Mouse (Mus musculus): Measurements from ENCODE around the gene Slc41a2. TPM values are rescaled to one million over a fixed set of nuclear protein-coding genes. Genes with fewer than 3 reads are reported as not detected.
A peak's percentile ranks its signal among the peaks of the same experiment; 100 is the strongest.

The Slc41a2 gene
- total and polyA plus RNA-seq, 3 experiments, result 0.17 TPM; not detected in 2

GRCm38 (mm10) chr10:83219729-83220128, 118.0 kb downstream of the Slc41a2 start:
- Histone ChIP-seq H3K27me3 (replicated peaks) (no peaks in the 10 kb centered on the region), H3K4me3 (replicated peaks in 1 of 3; ENCODE audit: low read depth in 2 of 3, low read length in 2 of 3, poor library complexity in 1 of 3) (no peak overlapping the region), H3K9ac (ENCODE audit: insufficient read depth, low read depth) (no peak overlapping the region), H3K4me2 (ENCODE audit: insufficient read depth, low read depth, poor library complexity, severe bottlenecking) (no peak overlapping the region), H3K4me1 (ENCODE audit: control insufficient read depth in 1 of 2, insufficient read depth in 2 of 2) (peaks cover 12 to 25% of the 10 kb centered on the region in 2 experiments), H3K27ac (ENCODE audit: insufficient read depth, low read depth) (no peak overlapping the region), H3K36me3 (replicated peaks in 1 of 2; ENCODE audit: control insufficient read depth in 1 of 2, insufficient read depth in 1 of 2, low read length in 1 of 2) (no peaks in the 10 kb centered on the region), H3K9me3 (replicated peaks; ENCODE audit: low read length) (no peaks in the 10 kb centered on the region), H3K79me2 (replicated peaks; ENCODE audit: control insufficient read depth, extremely low read depth, insufficient read depth, poor library complexity, severe bottlenecking) (no peaks in the 10 kb centered on the region)
- in situ Hi-C loops (cut with MboI; ENCODE audit: low pct_ligation_motif_present, low pct_unique_long_range_greater_than_20kb, low sequenced_read_pairs) (loop anchor here (25.0 kb wide), 1 partner anchor 432 kb away; no protein-coding TSS in a partner anchor), dilution Hi-C loops (cut with MboI; ENCODE audit: extremely low pct_ligation_motif_present, extremely low pct_unique_long_range_greater_than_20kb, low sequenced_read_pairs) (no loop called here)
- TF ChIP-seq USF1 (IDR thresholded peaks at IDR 0.05; ENCODE audit: low read depth, low read length), result no peak
- no peak for TF ChIP-seq IRF4 (IDR thresholded peaks at IDR 0.05; ENCODE audit: low read depth, low read length)
- TF ChIP-seq CTCF (conservative IDR thresholded peaks at IDR 0.05 in 1 of 2, IDR thresholded peaks at IDR 0.05 in 1 of 2; ENCODE audit: low read depth in 2 of 2, low read length in 2 of 2), result peak; percentile 70 to 75
- peak; percentile 41; the same call in 1 of the 2 replicates for TF ChIP-seq SMC3 (IDR thresholded peaks at IDR 0.05; ENCODE audit: low read depth, low read length)
- no peak for TF ChIP-seq BHLHE40 (IDR thresholded peaks at IDR 0.05; ENCODE audit: low read depth, low read length)
- no peak for TF ChIP-seq CHD2 (IDR thresholded peaks at IDR 0.05; ENCODE audit: low read length)
- no peak for TF ChIP-seq PAX5 (IDR thresholded peaks at IDR 0.05; ENCODE audit: low read length)
- TF ChIP-seq ZMIZ1 (IDR thresholded peaks at IDR 0.05; ENCODE audit: low read depth, low read length), result no peak
- no peak for TF ChIP-seq ZNF384 (IDR thresholded peaks at IDR 0.05; ENCODE audit: low read depth, low read length)
- no peak for TF ChIP-seq ELF1 (IDR thresholded peaks at IDR 0.05; ENCODE audit: low read depth, low read length)
- peak; percentile 53 for TF ChIP-seq RAD21 (IDR thresholded peaks at IDR 0.05; ENCODE audit: low read depth, low read length)
- peak; percentile 67 for DNase-seq (ENCODE audit: extremely low read depth)

DNA sequence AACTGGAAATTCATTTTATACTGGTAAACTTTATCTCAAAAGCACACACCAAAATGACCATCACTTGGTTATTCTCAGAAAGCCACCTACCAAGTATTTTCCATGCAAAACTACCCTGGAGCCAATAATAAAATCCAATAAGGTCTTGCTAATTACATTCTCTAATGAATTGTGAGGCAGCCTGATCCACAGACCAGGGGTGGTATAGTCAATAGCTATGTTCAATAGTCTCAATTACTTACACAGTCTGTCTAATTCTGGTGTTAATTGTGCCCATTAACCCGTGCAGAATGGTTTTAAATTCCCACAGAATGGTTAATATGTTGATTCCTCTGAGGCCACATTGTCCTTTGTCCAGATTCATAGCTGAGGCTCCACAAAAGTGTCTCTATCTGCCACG, 118.9 kb downstream of the Slc41a2 start:
- Histone ChIP-seq H3K4me3 (replicated peaks in 1 of 3; ENCODE audit: low read depth in 2 of 3, low read length in 2 of 3, poor library complexity in 1 of 3) (no peak overlapping the region), H3K4me2 (ENCODE audit: insufficient read depth, low read depth, poor library complexity, severe bottlenecking) (no peak overlapping the region), H3K79me2 (replicated peaks; ENCODE audit: control insufficient read depth, extremely low read depth, insufficient read depth, poor library complexity, severe bottlenecking) (no peaks in the 10 kb centered on the region), H3K27ac (ENCODE audit: insufficient read depth, low read depth) (no peak overlapping the region), H3K36me3 (replicated peaks in 1 of 2; ENCODE audit: control insufficient read depth in 1 of 2, insufficient read depth in 1 of 2, low read length in 1 of 2) (no peaks in the 10 kb centered on the region), H3K9me3 (replicated peaks; ENCODE audit: low read length) (no peaks in the 10 kb centered on the region), H3K4me1 (ENCODE audit: control insufficient read depth in 1 of 2, insufficient read depth in 2 of 2) (peaks cover 12 to 24% of the 10 kb centered on the region in 2 experiments), H3K9ac (ENCODE audit: insufficient read depth, low read depth) (no peak overlapping the region), H3K27me3 (replicated peaks) (no peaks in the 10 kb centered on the region)
- in situ Hi-C loops (cut with MboI; ENCODE audit: low pct_ligation_motif_present, low pct_unique_long_range_greater_than_20kb, low sequenced_read_pairs) (loop anchor here (25.0 kb wide), 1 partner anchor 431 kb away; no protein-coding TSS in a partner anchor), dilution Hi-C loops (cut with MboI; ENCODE audit: extremely low pct_ligation_motif_present, extremely low pct_unique_long_range_greater_than_20kb, low sequenced_read_pairs) (no loop called here)
- TF ChIP-seq CTCF (conservative IDR thresholded peaks at IDR 0.05 in 1 of 2, IDR thresholded peaks at IDR 0.05 in 1 of 2; ENCODE audit: low read depth in 2 of 2, low read length in 2 of 2) (no peak), TBP (conservative IDR thresholded peaks at IDR 0.05; ENCODE audit: low read depth, low read length) (no peak), MAFK (IDR thresholded peaks at IDR 0.05; ENCODE audit: insufficient replicate concordance, low read length) (no peak), HCFC1 (IDR thresholded peaks at IDR 0.05; ENCODE audit: low read depth, low read length) (no peak), E2F4 (IDR thresholded peaks at IDR 0.05; ENCODE audit: insufficient replicate concordance, low read depth, low read length) (no peak), NELFE (IDR thresholded peaks at IDR 0.05; ENCODE audit: low read depth, low read length) (no peak), MEF2A (IDR thresholded peaks at IDR 0.05; ENCODE audit: borderline replicate concordance, low read depth, low read length) (no peak), BHLHE40 (IDR thresholded peaks at IDR 0.05; ENCODE audit: low read depth, low read length) (no peak), JUND (conservative IDR thresholded peaks at IDR 0.05; ENCODE audit: low read depth, low read length) (no peak), MYC (IDR thresholded peaks at IDR 0.05; ENCODE audit: low read depth, low read length) (no peak), JUN (IDR thresholded peaks at IDR 0.05; ENCODE audit: insufficient read depth, low read depth, low read length) (no peak), MAX (IDR thresholded peaks at IDR 0.05; ENCODE audit: low read length) (no peak), UBTF (IDR thresholded peaks at IDR 0.05; ENCODE audit: low read depth, low read length) (no peak), ZKSCAN1 (IDR thresholded peaks at IDR 0.05; ENCODE audit: borderline replicate concordance, low read depth, low read length) (no peak), ETS1 (conservative IDR thresholded peaks at IDR 0.05; ENCODE audit: low read depth, low read length) (no peak), RCOR1 (conservative IDR thresholded peaks at IDR 0.05; ENCODE audit: low read depth, low read length) (no peak)
- DNase-seq (ENCODE audit: extremely low read depth), result no peak

All from CH12.LX (cell line).